Mouse (Mus musculus) olfactory bulb, adult 2 months (tissue): ENCODE measurements around the gene Hsf2bp.

ENCODE experiments used
- CTCF ChIP-seq: fragments of 200-500 bp; IDR thresholded peaks from 2 replicates; pipeline ENCODE4 v1.5.1; 2012; ENCODE audit warnings: low read depth, mild to moderate bottlenecking, low read length, moderate library complexity; ENCODE audit not compliant: insufficient read depth
- POLR2A ChIP-seq: fragments of 200-500 bp; IDR thresholded peaks from 2 replicates; pipeline ENCODE4 v1.6.1; 2012; ENCODE audit warnings: mild to moderate bottlenecking, low read depth, low read length, moderate library complexity; ENCODE audit not compliant: insufficient read depth

- TF ChIP-seq POLR2A (no peak), CTCF (no peak)
These were observed 108.1 kb downstream of the Hsf2bp start for GRCm38 (mm10) chr17:31927895-31928626.
